In the genomic region with DNA sequence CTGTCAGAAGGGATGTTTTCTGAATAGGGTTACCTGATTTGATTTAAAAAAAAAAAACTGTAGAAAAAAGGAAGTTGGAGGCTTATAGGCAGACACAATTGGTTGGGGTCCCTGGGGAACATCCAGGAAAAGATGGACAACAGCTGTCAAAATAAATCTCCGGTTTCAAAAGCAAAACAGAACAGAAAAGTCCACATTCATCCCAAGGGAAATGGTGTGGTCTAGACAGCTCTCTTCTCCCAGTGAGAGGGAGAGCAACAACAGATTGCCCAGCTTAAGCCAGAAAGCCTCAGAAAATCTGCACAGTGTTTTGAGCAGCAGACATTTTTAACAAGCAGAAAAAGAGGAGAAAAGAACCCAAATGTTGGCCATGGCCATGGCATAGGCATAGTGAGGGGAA, we compare ENCODE assay signal across 20 mouse cellular contexts.
DNase-seq lines count a peak whose midpoint lies in the region; ATAC-seq lines count a peak whose summit lies in the region.
"Had no signal": no experiment of that assay in that cellular context is flagged by ENCODE, and none has a peak within 500 bp of the region (broad histone marks: within the 10 kb centered on the region; RNA-seq: fewer than 3 reads in every experiment).

No protein-coding gene starts in this region.

- no peaks in the 10 kb centered on the region for H3K27me3 ChIP-seq in heart, embryonic 10.5 days (ENCODE audit: insufficient read depth, poor library complexity, severe bottlenecking)
- H3K27me3 ChIP-seq in midbrain, embryonic 14.5 days (ENCODE audit: control insufficient read depth, insufficient read depth, low read length): no peaks in the 10 kb centered on the region
- no peaks in the 10 kb centered on the region for H3K27me3 ChIP-seq in midbrain, embryonic 15.5 days (replicated peaks)
- no peaks in the 10 kb centered on the region for H3K27me3 ChIP-seq in neural tube, embryonic 11.5 days (ENCODE audit: control insufficient read depth, insufficient read depth, low read length)
- H3K27me3 ChIP-seq: embryonic facial prominence, embryonic 12.5 days; kidney, embryonic 15.5 days; liver, embryonic 12.5 days; midbrain, embryonic 13.5 days; neural tube, embryonic 12.5 days had no signal

- ATAC-seq in midbrain, embryonic 14.5 days (ENCODE audit: low FRiP score, low TSS enrichment): no peak
- ATAC-seq in midbrain, embryonic 15.5 days (replicated peaks): no peak
- no peak for ATAC-seq in neural tube, embryonic 11.5 days (ENCODE audit: insufficient read depth, low FRiP score, low TSS enrichment)
- ATAC-seq: liver, embryonic 12.5 days; midbrain, embryonic 13.5 days had no signal

- H3K4me3 ChIP-seq in heart, embryonic 10.5 days: no peak overlapping the region
- H3K4me3 ChIP-seq in midbrain, embryonic 14.5 days (replicated peaks; ENCODE audit: low read depth, low read length): no peak overlapping the region
- H3K4me3 ChIP-seq in midbrain, embryonic 15.5 days: no peak overlapping the region
- H3K4me3 ChIP-seq in neural tube, embryonic 11.5 days (ENCODE audit: low read depth, low read length): no peak overlapping the region
- H3K4me3 ChIP-seq: embryonic facial prominence, embryonic 12.5 days; forebrain, embryonic 10.5 days; kidney, embryonic 15.5 days; left cerebral cortex, adult 2 months; liver, embryonic 12.5 days; midbrain, embryonic 13.5 days; neural tube, embryonic 12.5 days had no signal

- H3K4me2 ChIP-seq in midbrain, embryonic 14.5 days (ENCODE audit: low read length): no peak overlapping the region
- H3K4me2 ChIP-seq in midbrain, embryonic 15.5 days: no peak overlapping the region
- no peak overlapping the region for H3K4me2 ChIP-seq in neural tube, embryonic 11.5 days (ENCODE audit: low read depth)
- H3K4me2 ChIP-seq: embryonic facial prominence, embryonic 12.5 days; kidney, embryonic 15.5 days; liver, embryonic 12.5 days; lung, embryonic 14.5 days; midbrain, embryonic 13.5 days; neural tube, embryonic 12.5 days had no signal

- DNase-seq in heart, adult 8-10 months (ENCODE audit: low spot score): peak; percentile 47
- no peak for DNase-seq in heart, embryonic 10.5 days (ENCODE audit: low spot score)
- peak; percentile 24 for DNase-seq in midbrain, embryonic 14.5 days
- peak; percentile 37 for DNase-seq in embryo, embryonic 11 days
- DNase-seq in neural tube, embryonic 11.5 days (ENCODE audit: low spot score): peak; percentile 20
- no peak for DNase-seq in urinary bladder, adult 18-20 months (ENCODE audit: low spot score in 2 of 2)
- DNase-seq in gastrocnemius, postnatal 36 days: no peak
- DNase-seq: adrenal gland, postnatal 36 days; cerebellum, adult 9-11 months; lung, embryonic 14.5 days; right cerebral cortex, postnatal 14 days had no signal

- WGBS in heart, embryonic 10.5 days: 63% methylated on average over 1 of the region's 1 CpGs
- WGBS in midbrain, embryonic 14.5 days: 79% methylated on average over 1 of the region's 1 CpGs
- 57% methylated on average over 1 of the region's 1 CpGs for WGBS in midbrain, embryonic 15.5 days
- WGBS in neural tube, embryonic 11.5 days: 62% methylated on average over 1 of the region's 1 CpGs

- no peaks in the 10 kb centered on the region for H3K36me3 ChIP-seq in heart, embryonic 10.5 days
- H3K36me3 ChIP-seq in midbrain, embryonic 14.5 days (ENCODE audit: control insufficient read depth, insufficient read depth, low read length): no peaks in the 10 kb centered on the region
- H3K36me3 ChIP-seq in midbrain, embryonic 15.5 days (replicated peaks): no peaks in the 10 kb centered on the region
- no peaks in the 10 kb centered on the region for H3K36me3 ChIP-seq in neural tube, embryonic 11.5 days (ENCODE audit: control insufficient read depth, insufficient read depth, low read length)
- H3K36me3 ChIP-seq: embryonic facial prominence, embryonic 12.5 days; forebrain, embryonic 10.5 days; kidney, embryonic 15.5 days; liver, embryonic 12.5 days; midbrain, embryonic 13.5 days; neural tube, embryonic 12.5 days had no signal

- no peak overlapping the region for H3K27ac ChIP-seq in heart, embryonic 10.5 days
- no peak overlapping the region for H3K27ac ChIP-seq in midbrain, embryonic 14.5 days (replicated peaks; ENCODE audit: low read depth, low read length)
- no peak overlapping the region for H3K27ac ChIP-seq in midbrain, embryonic 15.5 days
- no peak overlapping the region for H3K27ac ChIP-seq in neural tube, embryonic 11.5 days (ENCODE audit: low read depth, low read length)
- H3K27ac ChIP-seq: embryonic facial prominence, embryonic 12.5 days; forebrain, embryonic 10.5 days; kidney, embryonic 15.5 days; left cerebral cortex, adult 2 months; liver, embryonic 12.5 days; macrophage; midbrain, embryonic 13.5 days; neural tube, embryonic 12.5 days had no signal

- H3K9me3 ChIP-seq in heart, embryonic 10.5 days: no peaks in the 10 kb centered on the region
- H3K9me3 ChIP-seq in midbrain, embryonic 14.5 days (ENCODE audit: control insufficient read depth, low read length): no peaks in the 10 kb centered on the region
- no peaks in the 10 kb centered on the region for H3K9me3 ChIP-seq in midbrain, embryonic 15.5 days
- no peaks in the 10 kb centered on the region for H3K9me3 ChIP-seq in neural tube, embryonic 11.5 days (ENCODE audit: control insufficient read depth, low read length)
- H3K9me3 ChIP-seq: embryonic facial prominence, embryonic 12.5 days; forebrain, embryonic 10.5 days; kidney, embryonic 15.5 days; liver, embryonic 12.5 days; midbrain, embryonic 13.5 days; neural tube, embryonic 12.5 days had no signal

- no peak overlapping the region for H3K9ac ChIP-seq in midbrain, embryonic 14.5 days (replicated peaks; ENCODE audit: low read length)
- H3K9ac ChIP-seq in midbrain, embryonic 15.5 days: no peak overlapping the region
- H3K9ac ChIP-seq in neural tube, embryonic 11.5 days (ENCODE audit: low read length): no peak overlapping the region
- H3K9ac ChIP-seq: embryonic facial prominence, embryonic 12.5 days; kidney, embryonic 15.5 days; liver, embryonic 12.5 days; lung, embryonic 14.5 days; midbrain, embryonic 13.5 days; neural tube, embryonic 12.5 days had no signal

- intact Hi-C loops in gastrocnemius, postnatal 36 days (cut with DNase I): no loop called here

- no peaks in the 10 kb centered on the region for H3K4me1 ChIP-seq in heart, embryonic 10.5 days
- H3K4me1 ChIP-seq in midbrain, embryonic 14.5 days (ENCODE audit: control insufficient read depth, insufficient read depth, low read length): no peaks in the 10 kb centered on the region
- H3K4me1 ChIP-seq in midbrain, embryonic 15.5 days: no peaks in the 10 kb centered on the region
- H3K4me1 ChIP-seq in neural tube, embryonic 11.5 days (ENCODE audit: control insufficient read depth, insufficient read depth, low read length): no peaks in the 10 kb centered on the region
- H3K4me1 ChIP-seq: embryonic facial prominence, embryonic 12.5 days; forebrain, embryonic 10.5 days; kidney, embryonic 15.5 days; liver, embryonic 12.5 days; midbrain, embryonic 13.5 days; neural tube, embryonic 12.5 days had no signal

Comparison
In these comparisons a context has a peak if more than half of its experiments do, and no peak if none do; other contexts are left out.
1. DNase-seq: peak in heart, adult 8-10 months (single experiment), midbrain, embryonic 14.5 days (single experiment), embryo, embryonic 11 days (single experiment) and neural tube, embryonic 11.5 days (single experiment); none in heart, embryonic 10.5 days (single experiment), urinary bladder, adult 18-20 months (0 of 2) and gastrocnemius, postnatal 36 days (0 of 2).